Mouse (Mus musculus) splenic B cell, adult 2 months (primary cell): Measurements from ENCODE around the gene Myo3b.

Experiments used
- DNase-seq: peaks from one replicate; pipeline ENCODE4 v3.0.0-alpha.2; 2011; ENCODE audit warnings: low read depth, low spot score
- H3K27me3 ChIP-seq: 2 replicates; pipeline ENCODE4 v1.6.1; 2012; ENCODE audit warnings: mild to moderate bottlenecking, low read length, moderate library complexity, mixed read lengths; ENCODE audit not compliant: control insufficient read depth, poor library complexity, insufficient read depth, severe bottlenecking
- H3K36me3 ChIP-seq: 2 replicates; pipeline ENCODE4 v1.6.1; 2012; ENCODE audit warnings: mild to moderate bottlenecking, low read length, moderate library complexity, mixed read lengths; ENCODE audit not compliant: control insufficient read depth, poor library complexity, insufficient read depth, severe bottlenecking

Gene Myo3b

DNA sequence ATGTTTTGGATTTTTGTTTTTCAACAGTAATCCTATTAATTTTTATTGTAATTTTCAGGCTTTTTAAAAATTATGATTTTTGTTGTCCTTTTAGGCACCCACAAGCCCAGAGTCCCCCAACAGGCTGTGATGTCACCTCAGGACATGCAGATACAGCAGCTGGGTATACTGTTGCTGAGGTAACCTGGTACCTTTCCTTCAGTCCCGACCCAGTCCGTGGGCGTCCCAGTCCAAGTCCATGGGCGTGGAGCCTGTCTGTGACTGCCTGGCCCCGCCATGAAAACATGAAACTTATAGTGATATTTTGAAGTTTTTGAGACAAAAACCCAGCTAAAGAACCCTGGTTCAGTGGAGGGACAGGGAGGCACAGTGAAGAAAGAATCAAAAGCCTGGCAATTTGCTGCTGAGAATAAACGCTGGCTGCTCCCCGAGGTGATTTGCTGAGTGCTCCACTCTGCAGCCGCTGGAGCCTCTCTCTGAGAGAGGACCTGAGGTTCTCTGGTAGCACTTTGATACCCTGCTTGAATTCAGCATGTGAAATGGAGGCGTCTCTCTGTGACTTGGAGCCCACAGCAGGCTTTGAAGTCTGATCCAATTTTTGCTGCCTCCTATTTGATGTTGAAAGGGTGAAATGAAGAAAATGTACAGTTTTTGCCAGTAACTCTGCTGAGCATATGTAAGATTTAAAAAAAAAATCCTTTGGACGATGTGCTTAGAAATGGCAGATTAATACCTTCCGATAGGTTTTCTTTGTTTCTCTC is 310.0 kb downstream of the Myo3b start:
- no peaks in the 10 kb centered on the region for H3K36me3 ChIP-seq
- no peaks in the 10 kb centered on the region for H3K27me3 ChIP-seq
- DNase-seq: no peak

DNA sequence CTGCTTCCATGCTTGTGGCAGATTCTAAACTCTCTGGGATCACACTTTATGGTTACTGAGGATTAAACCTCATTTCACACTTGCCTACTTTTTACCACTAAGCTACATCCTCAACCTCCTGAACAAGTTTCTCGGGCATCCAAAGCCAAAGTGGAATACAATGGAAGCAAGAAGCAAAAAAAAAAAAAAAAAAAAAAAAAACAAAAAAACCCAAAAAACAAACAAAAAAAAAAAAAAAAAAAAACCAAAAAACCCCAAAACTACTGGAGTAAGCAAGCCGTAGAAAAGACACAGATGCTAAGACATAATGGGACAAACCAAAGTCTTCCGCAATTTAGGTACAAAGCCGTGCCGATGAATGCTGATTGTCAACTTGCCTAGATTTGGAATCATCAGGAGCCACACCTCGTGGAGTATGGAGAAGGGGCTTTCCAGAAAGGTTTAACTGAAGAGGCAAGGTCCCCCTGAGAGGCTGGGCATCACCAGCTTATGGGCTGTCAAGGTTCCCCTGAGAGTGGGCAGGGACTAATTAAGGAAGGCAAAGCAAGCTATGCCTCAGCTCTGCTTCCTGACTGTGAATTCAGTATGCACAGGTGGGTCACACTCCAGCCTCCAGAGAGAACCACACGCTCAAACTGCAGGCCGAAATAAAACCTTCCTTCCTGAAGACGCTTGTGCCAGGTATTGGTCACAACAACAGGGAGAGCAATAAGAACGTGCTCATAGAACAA is 313.7 kb downstream of the Myo3b start:
- DNase-seq: no peak
- Histone ChIP-seq H3K36me3 (no peaks in the 10 kb centered on the region), H3K27me3 (no peaks in the 10 kb centered on the region)

DNA sequence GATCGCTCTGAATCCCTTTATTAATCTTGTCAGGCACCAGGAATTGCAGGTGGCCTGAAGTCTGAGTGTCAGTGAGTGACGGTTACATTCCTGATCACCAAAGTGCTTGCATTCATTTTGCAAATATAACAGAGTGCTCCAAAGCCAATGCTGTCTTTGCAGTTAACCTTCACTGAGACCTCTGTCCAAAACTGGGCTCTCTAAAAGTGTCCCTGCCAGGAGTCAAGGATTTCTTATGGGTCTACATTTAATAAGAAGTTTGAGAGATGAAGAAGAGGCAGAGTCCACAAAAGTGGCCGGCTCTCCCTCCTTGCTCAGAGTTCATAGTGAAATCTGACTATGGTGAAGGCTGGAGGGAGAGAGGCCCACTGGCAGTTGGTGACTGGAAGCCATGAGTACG is 315.1 kb downstream of the Myo3b start:
- no peaks in the 10 kb centered on the region for H3K27me3 ChIP-seq
- no peaks in the 10 kb centered on the region for H3K36me3 ChIP-seq
- no peak for DNase-seq

DNA sequence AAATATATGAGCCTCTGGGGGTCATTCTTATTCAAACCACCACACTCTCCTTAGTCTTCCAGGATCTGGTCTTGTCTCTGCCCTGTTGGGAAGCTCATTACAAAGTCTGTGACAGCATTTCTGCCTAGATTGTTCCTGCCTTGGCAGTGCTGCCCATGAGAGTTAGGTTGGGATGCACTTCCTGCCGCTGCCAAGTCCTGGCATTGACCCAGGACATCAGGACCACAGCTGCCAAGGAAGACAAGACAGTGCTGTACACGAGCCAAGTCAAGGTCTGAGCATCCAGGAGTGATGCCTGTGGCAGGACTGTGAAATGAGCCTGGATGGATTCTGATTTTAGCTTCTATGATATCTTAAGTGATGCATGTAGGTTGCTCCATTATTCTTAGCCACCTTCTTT is 316.1 kb downstream of the Myo3b start:
- no peaks in the 10 kb centered on the region for H3K27me3 ChIP-seq
- no peaks in the 10 kb centered on the region for H3K36me3 ChIP-seq
- DNase-seq: no peak

DNA sequence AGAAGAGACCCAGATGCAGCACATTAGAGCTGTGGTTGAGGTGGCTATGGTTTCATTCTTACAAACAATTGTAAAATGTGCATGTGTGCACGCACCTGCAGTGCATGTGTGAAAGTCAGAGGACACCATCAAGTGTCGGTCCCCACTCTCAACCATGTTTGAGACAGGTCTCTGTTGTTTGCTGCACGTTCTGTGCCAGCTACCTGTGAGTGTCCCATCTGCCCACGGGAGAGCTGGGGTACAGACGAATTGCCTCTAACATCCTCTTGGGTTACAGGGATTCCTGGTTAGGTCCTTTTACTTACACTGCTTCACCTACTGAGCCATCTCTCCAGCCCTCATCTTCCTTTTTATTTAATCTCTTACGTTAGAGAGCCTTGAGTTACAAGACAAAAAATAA is 330.5 kb downstream of the Myo3b start:
- Histone ChIP-seq H3K27me3 (no peaks in the 10 kb centered on the region), H3K36me3 (no peaks in the 10 kb centered on the region)
- no peak for DNase-seq

DNA sequence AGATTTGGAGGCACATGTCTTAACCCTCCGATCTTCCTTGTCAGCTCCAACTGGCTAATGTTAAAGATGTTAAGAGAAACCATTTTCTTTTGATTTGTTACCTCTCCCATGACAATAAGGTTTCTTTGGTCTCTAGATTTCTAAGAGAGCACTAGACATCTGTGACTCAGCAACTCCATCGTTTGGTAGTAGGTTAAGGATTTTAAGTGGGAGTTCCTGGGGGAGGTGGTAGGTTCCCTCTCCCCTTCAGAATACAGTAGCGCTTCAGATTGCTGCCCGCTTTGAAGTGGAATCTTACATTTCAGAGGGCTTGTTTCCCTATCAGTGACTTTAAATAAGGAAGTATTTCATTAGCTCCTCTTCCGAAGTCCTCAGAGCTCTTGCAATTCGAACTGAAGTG is 340.4 kb downstream of the Myo3b start:
- no peaks in the 10 kb centered on the region for H3K27me3 ChIP-seq
- H3K36me3 ChIP-seq: no peaks in the 10 kb centered on the region
- no peak for DNase-seq

DNA sequence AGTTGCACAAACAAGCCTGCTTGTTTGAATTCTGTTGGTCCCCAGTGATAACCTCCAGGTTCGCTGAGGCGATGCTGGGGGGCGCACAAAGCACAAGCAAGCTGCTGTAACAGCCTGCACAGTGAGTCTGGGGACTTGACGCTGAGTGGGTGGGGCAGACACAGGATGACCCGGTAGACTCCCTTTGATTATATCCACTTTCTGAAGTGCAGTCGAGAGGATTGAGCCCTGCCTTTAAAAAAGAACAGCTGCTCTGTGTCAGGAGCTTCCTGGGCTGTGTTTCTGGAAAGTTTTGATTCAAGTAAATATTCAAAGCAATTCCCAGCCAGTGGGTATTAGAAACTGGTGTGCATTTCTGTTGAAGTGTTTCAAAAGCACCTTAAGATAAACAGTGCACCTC is 341.0 kb downstream of the Myo3b start:
- Histone ChIP-seq H3K36me3 (no peaks in the 10 kb centered on the region), H3K27me3 (no peaks in the 10 kb centered on the region)
- DNase-seq: no peak

DNA sequence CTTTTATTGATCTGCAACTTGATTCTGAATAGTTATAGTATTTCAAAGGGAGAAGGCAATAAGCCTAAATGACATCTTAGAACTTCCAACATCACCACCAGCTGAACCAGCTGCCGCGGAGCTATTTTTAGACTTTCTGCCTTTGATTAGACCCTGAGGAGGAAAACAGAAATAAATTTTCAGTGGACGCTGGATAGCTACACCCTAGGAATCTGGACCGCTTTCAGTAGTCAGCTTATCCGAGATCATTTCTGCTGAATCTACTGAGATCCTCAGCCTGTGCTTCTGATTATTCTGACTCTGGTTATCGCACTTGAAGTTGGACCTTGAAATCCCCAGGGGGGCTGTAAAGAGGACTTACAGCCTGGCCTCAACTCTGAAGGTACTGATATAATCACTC is 349.7 kb downstream of the Myo3b start:
- no peaks in the 10 kb centered on the region for H3K27me3 ChIP-seq
- no peaks in the 10 kb centered on the region for H3K36me3 ChIP-seq
- DNase-seq: no peak

DNA sequence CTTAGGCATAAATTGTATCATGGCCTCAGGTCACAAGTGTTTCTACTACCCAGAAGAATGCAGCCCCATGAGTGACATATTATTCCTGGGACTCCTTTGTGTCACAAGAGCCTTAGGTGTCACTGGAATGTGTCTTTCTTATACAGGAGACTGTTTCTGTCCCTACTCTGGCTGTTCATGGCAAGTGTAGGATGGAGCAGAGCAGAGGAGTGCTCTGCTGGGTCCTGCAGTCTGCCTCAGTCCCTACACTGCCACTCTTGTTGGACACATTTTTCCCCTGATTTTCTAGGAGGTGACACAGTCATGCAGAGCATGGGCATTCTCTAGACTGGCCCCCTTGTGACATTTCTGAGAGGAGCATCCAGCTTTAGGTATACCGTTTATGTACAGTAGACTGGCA is 350.2 kb downstream of the Myo3b start:
- no peaks in the 10 kb centered on the region for H3K27me3 ChIP-seq
- no peaks in the 10 kb centered on the region for H3K36me3 ChIP-seq

DNA sequence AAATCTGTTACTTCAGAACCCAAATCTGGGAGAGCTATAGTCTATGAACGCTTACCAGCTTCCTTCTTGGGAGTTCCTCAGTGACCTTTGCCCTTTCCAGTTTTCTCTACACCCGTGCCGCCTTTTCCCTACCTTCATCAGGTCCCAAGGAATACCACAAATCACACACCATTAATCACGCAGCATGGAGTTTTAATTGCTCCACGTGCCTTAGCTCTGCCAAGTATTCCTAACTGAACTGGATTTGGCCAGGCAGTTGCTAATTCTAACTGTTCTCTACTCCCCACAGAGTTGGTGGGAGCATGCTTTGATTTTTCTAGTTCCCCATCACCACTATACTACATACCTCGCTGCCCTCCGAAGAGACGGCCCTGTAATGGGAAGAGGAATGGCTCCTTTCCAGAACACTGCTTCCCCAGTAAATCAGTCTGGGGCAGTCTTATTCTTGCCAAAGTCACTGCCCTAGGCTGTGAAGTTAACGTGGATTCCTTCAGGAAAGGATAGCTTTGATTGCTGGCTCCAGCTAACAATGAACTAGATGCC is 358.9 kb downstream of the Myo3b start:
- H3K36me3 ChIP-seq: no peaks in the 10 kb centered on the region
- DNase-seq: no peak
- H3K27me3 ChIP-seq: no peaks in the 10 kb centered on the region

More for the DNA sequence above, 350.2 kb downstream of the Myo3b start:
- DNase-seq: no peak

DNA sequence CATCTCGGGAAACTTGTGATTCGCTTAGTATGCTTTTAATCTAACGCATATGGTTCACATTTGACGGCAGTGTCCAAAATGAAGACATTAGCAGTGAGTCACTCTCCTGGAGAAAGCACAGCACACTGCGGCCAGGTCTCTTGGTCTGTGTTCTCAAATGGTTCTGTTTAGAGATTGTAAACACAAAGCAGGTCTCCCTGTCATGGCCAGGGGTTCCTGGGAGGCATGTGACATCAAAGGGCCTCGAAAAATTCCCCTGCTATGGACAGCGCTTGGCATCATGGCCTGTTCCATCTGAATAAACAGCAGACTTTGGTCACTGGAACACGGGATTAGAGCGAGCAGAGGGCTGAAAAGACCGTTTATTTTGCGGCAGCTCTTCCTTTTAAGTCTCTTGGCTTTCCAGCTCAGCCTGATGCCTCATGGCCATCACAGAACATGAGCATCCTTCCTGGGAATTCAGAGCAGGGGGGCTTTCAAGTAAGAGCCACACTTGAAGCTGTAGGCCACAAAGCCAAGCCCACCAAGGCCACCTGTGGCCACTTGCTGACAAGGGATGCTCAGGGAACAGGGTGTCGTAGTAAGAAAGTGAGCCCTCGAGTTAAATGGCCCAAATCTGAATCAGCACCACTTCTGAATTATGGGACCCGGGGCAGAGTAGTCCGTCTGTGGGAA is 360.7 kb downstream of the Myo3b start:
- Histone ChIP-seq H3K27me3 (no peaks in the 10 kb centered on the region), H3K36me3 (no peaks in the 10 kb centered on the region)
- no peak for DNase-seq

DNA sequence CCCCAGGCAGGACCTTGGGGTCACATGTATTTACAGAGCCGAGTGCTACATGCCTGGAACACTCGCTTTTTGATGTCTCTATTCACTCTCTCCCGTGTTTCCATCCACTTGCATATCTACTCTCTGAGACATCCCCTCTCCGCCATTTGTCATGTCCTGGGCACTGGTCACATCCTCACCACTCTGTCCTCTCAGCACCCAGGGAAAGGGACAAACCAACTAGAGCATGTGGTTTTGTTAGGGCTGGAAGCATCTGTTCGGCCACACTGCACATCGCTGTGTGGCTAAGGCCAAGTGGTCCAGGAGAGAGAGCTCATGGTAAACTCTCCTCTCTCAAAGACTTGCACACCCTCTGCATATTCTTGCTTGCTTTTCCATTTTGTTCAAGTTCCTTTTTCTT is 361.4 kb downstream of the Myo3b start:
- no peak for DNase-seq
- H3K36me3 ChIP-seq: no peaks in the 10 kb centered on the region
- H3K27me3 ChIP-seq: no peaks in the 10 kb centered on the region; the same call in 1 of the 2 replicates

DNA sequence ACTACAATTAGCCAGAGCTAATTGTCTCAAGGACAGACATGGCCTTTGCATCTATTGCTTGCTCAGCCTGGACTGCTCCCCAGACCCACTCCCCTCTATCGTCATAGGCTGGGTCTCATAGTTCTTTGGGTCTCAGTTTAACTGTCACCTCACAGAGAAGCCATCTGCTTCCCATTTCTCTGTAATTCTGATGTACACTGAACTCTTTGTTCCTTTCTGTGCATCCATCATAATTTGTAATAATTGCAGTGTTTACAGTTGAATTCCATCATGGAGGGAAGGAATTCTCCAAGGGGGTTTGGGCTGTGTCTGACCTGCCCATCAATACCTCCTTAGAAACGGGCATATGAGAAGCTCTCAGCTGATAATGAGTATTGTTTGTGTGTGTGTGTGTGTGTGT is 365.4 kb downstream of the Myo3b start:
- no peaks in the 10 kb centered on the region for H3K36me3 ChIP-seq
- DNase-seq: no peak
- no peaks in the 10 kb centered on the region; the same call in 1 of the 2 replicates for H3K27me3 ChIP-seq

DNA sequence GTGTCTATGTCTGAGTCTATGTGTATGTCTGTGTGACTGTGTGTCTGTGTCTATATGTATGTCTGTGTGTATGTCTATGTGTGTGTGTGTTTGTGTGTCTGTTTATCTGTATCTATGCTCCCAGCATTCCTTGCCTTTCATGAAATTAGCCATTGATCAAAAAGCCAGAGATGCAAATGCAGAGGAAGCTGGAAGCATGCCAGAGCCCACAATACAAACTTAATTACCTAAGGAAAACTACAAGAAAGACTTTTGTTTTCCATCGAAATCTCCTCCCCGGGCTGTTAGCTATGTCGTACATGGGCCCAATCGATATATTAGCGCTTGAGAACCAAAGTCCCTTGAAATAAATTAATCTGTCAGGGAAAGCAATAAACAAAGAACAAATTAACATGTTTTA is 367.9 kb downstream of the Myo3b start:
- no peak for DNase-seq
- H3K27me3 ChIP-seq: no peaks in the 10 kb centered on the region; the same call in 1 of the 2 replicates
- H3K36me3 ChIP-seq: no peaks in the 10 kb centered on the region

DNA sequence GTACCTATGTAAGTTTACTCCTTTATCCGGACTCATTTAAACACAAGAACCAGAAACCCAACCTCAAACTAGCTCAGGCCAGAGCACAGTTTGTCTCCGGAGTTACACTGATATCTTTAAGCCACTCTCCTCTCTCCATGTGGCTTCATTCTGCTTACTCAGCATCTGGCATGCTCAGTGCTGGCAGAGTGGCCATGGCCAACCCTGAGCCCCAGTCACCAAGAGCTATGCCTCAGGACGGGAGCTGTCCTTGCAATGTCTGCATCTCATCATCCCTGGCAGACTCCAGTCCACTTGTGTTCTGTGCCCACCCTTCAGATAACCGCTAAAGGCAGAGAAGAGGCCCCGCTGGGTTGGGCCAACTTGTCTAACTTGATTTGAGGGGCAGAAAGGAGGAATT is 368.8 kb downstream of the Myo3b start:
- Histone ChIP-seq H3K27me3 (no peaks in the 10 kb centered on the region; the same call in 1 of the 2 replicates), H3K36me3 (no peaks in the 10 kb centered on the region)
- DNase-seq: no peak
